Mouse (Mus musculus) myocyte (in vitro differentiated cells): ENCODE results near the gene Klhl7.

Experiments used
- CEBPB ChIP-seq: IDR thresholded peaks from 2 replicates; pipeline ENCODE4 v1.6.1; 2011; ENCODE audit warnings: mild to moderate bottlenecking, moderate library complexity; ENCODE audit not compliant: poor library complexity, insufficient read depth, severe bottlenecking
- E2F4 ChIP-seq: IDR thresholded peaks from one replicate; pipeline ENCODE4 v1.6.1; 2011; ENCODE audit warnings: mild to moderate bottlenecking, control low read depth, moderate library complexity; ENCODE audit not compliant: insufficient read depth
- MAX ChIP-seq: IDR thresholded peaks from one replicate; pipeline ENCODE4 v1.6.1; 2011; ENCODE audit warnings: low read depth, mild to moderate bottlenecking, control low read depth
- MYOD1 ChIP-seq, 3 experiments: IDR thresholded peaks; one replicate each; pipeline ENCODE4 v1.6.1; 2011; ENCODE audit warnings: control low read depth in 2 of 3, low read depth in 2 of 3, mild to moderate bottlenecking in 2 of 3, moderate library complexity in 1 of 3; ENCODE audit not compliant: insufficient read length in 2 of 3, control insufficient read depth in 1 of 3
- MYOG ChIP-seq, 3 experiments: IDR thresholded peaks; one replicate each; pipeline ENCODE4 v1.6.1; 2011; ENCODE audit warnings: control low read depth in 2 of 3, low read depth in 2 of 3, mild to moderate bottlenecking in 2 of 3; ENCODE audit not compliant: insufficient read length in 2 of 3, control insufficient read depth in 1 of 3, insufficient read depth in 1 of 3
- POLR2A ChIP-seq: IDR thresholded peaks from one replicate; pipeline ENCODE4 v1.6.1; 2011; ENCODE audit warnings: low read depth, mild to moderate bottlenecking, control low read depth, moderate library complexity; ENCODE audit not compliant: insufficient read length
- SRF ChIP-seq: IDR thresholded peaks from one replicate; pipeline ENCODE4 v1.6.1; 2011; ENCODE audit warnings: low read depth; ENCODE audit not compliant: control insufficient read depth, insufficient read length
- USF1 ChIP-seq: IDR thresholded peaks from one replicate; pipeline ENCODE4 v1.6.1; 2011; ENCODE audit warnings: low read depth, mild to moderate bottlenecking, control low read depth, moderate library complexity

GRCm38 (mm10) chr5:24126967-24127366, 26.6 kb downstream of the Klhl7 start:
- TF ChIP-seq MYOD1 (IDR thresholded peaks at IDR 0.05; ENCODE audit: control insufficient read depth in 1 of 3, insufficient read length in 2 of 3, low read depth in 2 of 3) (no peak), MYOG (IDR thresholded peaks at IDR 0.05; ENCODE audit: control insufficient read depth in 1 of 3, insufficient read depth in 1 of 3, insufficient read length in 2 of 3, low read depth in 2 of 3) (no peak), POLR2A (no peak), USF1 (no peak), MAX (no peak), CEBPB (no peak), E2F4 (no peak), SRF (no peak)
